Mouse (Mus musculus) hindbrain, embryonic 15.5 days (tissue): ENCODE measurements around the gene Rnf149. TPM values are rescaled to one million over a fixed set of nuclear protein-coding genes. Genes with fewer than 3 reads are reported as not detected.

Experiments used
- ATAC-seq: fragments of 200-750 bp; cut with Nextera tagmentation; 2 replicates; pipeline ENCODE4 v1.8.0; 2017; ENCODE audit warnings: low read depth, moderate number of reproducible peaks, moderate TSS enrichment; ENCODE audit not compliant: low FRiP score
- H3K27ac ChIP-seq: fragments of 300-500 bp; sonication (generic); replicated peaks from 2 replicates; pipeline ENCODE4 v1.5.1; 2015; ENCODE audit warnings: mild to moderate bottlenecking, inconsistent platforms
- H3K27me3 ChIP-seq: fragments of 300-500 bp; sonication (generic); 2 replicates; pipeline ENCODE4 v1.6.1; 2015; ENCODE audit warnings: control low read depth, inconsistent platforms
- H3K36me3 ChIP-seq: fragments of 300-500 bp; sonication (generic); 2 replicates; pipeline ENCODE4 v1.6.1; 2015; ENCODE audit warnings: control low read depth, inconsistent platforms
- H3K4me1 ChIP-seq: fragments of 300-500 bp; sonication (generic); replicated peaks from 2 replicates; pipeline ENCODE4 v1.6.1; 2015; ENCODE audit warnings: control low read depth, inconsistent platforms
- H3K4me2 ChIP-seq: fragments of 300-500 bp; sonication (generic); 2 replicates; pipeline ENCODE4 v1.6.1; 2015; ENCODE audit warnings: moderate library complexity, mild to moderate bottlenecking, inconsistent platforms
- H3K4me3 ChIP-seq: fragments of 300-500 bp; sonication (generic); 2 replicates; pipeline ENCODE4 v1.5.1; 2015; ENCODE audit warnings: mild to moderate bottlenecking, inconsistent platforms
- H3K9ac ChIP-seq: fragments of 300-500 bp; sonication (generic); 2 replicates; pipeline ENCODE4 v1.6.1; 2015; ENCODE audit warnings: inconsistent platforms
- H3K9me3 ChIP-seq: fragments of 300-500 bp; sonication (generic); 2 replicates; pipeline ENCODE4 v1.6.1; 2016; ENCODE audit warnings: control low read depth, inconsistent platforms
- WGBS: fragments of 180-500 bp; shearing (Covaris S2); methylation state at CpG from one replicate; pipeline ENCODE4 v1.1.7; 2015; 5-methylcytosine and 5-hydroxymethylcytosine counted together
- polyA plus RNA-seq: library from polyadenylated mRNA; unstranded; fragments of >200 nt; fragmentation: Nextera tagmentation; extraction: Ambion mirVana; gene quantifications from 2 replicates; pipeline ENCODE4 v1.2.1, GENCODE M21; 2015

Gene Rnf149
- polyA plus RNA-seq, 1 experiment from 2014 or later, result 23.4 TPM

DNA sequence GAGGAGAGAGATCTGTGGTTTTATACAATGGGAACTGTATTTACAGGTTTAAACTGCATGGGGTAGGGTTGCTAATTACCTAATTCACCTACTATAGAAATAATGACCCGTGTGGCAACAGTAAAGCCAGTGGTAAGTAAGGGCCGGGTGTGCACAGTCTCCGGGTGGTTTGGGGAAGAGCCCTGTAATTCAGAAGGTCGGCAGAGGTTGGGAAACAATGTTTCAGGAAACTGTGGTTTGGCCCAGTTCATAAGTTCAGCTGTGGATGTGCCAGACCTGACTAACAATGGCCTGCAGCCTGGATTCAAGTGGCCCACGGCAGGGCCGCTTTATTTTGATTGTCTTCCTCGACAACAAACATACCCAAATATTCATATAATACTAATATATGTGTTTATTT is 51.4 kb downstream of the Rnf149 start:
- Histone ChIP-seq H3K27me3 (no peaks in the 10 kb centered on the region), H3K9me3 (no peaks in the 10 kb centered on the region), H3K36me3 (no peaks in the 10 kb centered on the region), H3K27ac (no peak overlapping the region), H3K4me2 (no peak overlapping the region), H3K4me3 (no peak overlapping the region), H3K4me1 (no peaks in the 10 kb centered on the region), H3K9ac (no peak overlapping the region)
- ATAC-seq, result no peak
- 80% methylated on average over 7 of the region's 7 CpGs for WGBS

- Histone ChIP-seq H3K9me3 (no peaks in the 10 kb centered on the region), H3K4me3 (no peak overlapping the region), H3K9ac (no peak overlapping the region), H3K4me2 (no peak overlapping the region), H3K27me3 (no peaks in the 10 kb centered on the region), H3K4me1 (no peaks in the 10 kb centered on the region), H3K36me3 (no peaks in the 10 kb centered on the region), H3K27ac (no peak overlapping the region)
- WGBS, result 30% methylated on average over 5 of the region's 5 CpGs
- peak; percentile 48; the same call in 1 of the 2 replicates for ATAC-seq
Observed at GRCm38 (mm10) chr1:39522519-39522918, 54.7 kb downstream of the Rnf149 start.

- Histone ChIP-seq H3K4me2 (no peak overlapping the region), H3K9ac (no peak overlapping the region), H3K27me3 (no peaks in the 10 kb centered on the region), H3K4me3 (no peak overlapping the region), H3K27ac (no peak overlapping the region), H3K4me1 (no peaks in the 10 kb centered on the region), H3K9me3 (no peaks in the 10 kb centered on the region), H3K36me3 (no peaks in the 10 kb centered on the region)
- ATAC-seq, result no peak
- WGBS, result 90% methylated on average over 7 of the region's 7 CpGs
Observed at GRCm38 (mm10) chr1:39521326-39521725, 55.9 kb downstream of the Rnf149 start.

DNA sequence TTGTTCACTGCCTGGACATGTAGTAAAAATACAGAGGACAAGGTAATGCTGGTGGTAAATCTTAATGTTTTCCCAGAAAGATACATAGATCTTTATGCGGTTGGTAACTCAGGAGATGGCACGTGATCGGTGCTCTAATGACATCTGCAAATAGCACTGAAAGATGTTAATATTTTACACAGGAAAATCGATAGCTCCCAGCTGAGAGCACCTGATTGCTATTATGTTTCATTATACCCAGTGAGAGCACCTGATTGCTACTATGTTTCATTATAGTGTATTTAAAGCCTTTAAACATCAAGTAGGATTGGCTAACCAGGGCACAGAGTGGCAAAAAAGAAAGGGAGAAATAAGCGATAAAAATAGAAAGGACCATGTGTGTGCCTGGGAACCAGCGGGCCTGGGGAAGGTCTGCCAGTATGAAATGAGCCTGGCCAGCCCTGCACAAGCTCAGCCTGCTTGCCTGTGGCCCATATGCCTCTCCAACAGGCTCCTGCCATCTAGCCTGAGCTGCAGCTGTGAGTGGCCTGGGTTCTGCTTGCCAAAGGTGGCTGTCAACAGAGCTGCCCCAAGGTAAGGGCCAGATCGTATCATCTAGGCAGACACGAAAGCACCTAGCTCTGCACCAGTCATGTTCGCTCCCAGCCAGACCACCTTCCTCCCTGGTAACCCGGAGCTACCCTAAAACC is 61.8 kb downstream of the Rnf149 start:
- Histone ChIP-seq H3K9ac (no peak overlapping the region), H3K27ac (0 out of 2 replicates have a peak overlapping the region, but pooled peaks have one; percentile 8)
- 81% methylated on average over 10 of the region's 10 CpGs for WGBS

DNA sequence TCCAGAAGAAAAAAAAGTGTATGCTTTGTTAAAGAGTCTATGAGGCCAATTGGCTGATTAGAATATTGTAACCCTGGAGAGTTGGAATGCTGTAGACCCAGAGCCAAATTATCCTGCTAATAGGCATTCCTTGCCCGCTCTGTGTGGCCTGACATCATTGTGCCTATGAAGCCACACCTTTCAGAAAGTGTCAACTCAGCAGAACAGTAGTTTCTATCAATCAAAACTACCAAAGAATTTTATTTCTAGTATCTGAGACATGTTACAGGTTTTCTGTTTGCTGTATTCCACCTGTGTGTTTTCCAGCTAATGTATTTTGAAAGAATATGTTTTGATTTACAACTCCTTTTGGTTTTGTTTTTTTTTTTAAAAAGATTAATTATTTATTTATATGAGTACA is 65.0 kb downstream of the Rnf149 start:
- H3K27me3 ChIP-seq, result no peaks in the 10 kb centered on the region
- H3K9ac ChIP-seq, result no peak overlapping the region
- H3K4me1 ChIP-seq, result 0 out of 2 replicates have a peak, but pooled peaks cover 10% of the 10 kb centered on the region
- H3K4me2 ChIP-seq, result no peak overlapping the region
- H3K9me3 ChIP-seq, result no peaks in the 10 kb centered on the region
- H3K36me3 ChIP-seq, result no peaks in the 10 kb centered on the region
- ATAC-seq, result no peak
- H3K4me3 ChIP-seq, result no peak overlapping the region
- 62% methylated on average over 1 of the region's 1 CpGs for WGBS
- no peak overlapping the region for H3K27ac ChIP-seq

More for the DNA sequence above, 61.8 kb downstream of the Rnf149 start:
- Histone ChIP-seq H3K4me3 (no peak overlapping the region), H3K27me3 (no peaks in the 10 kb centered on the region), H3K9me3 (no peaks in the 10 kb centered on the region), H3K4me1 (0 out of 2 replicates have a peak, but pooled peaks cover 10% of the 10 kb centered on the region), H3K36me3 (no peaks in the 10 kb centered on the region), H3K4me2 (no peak overlapping the region)
- no peak for ATAC-seq

DNA sequence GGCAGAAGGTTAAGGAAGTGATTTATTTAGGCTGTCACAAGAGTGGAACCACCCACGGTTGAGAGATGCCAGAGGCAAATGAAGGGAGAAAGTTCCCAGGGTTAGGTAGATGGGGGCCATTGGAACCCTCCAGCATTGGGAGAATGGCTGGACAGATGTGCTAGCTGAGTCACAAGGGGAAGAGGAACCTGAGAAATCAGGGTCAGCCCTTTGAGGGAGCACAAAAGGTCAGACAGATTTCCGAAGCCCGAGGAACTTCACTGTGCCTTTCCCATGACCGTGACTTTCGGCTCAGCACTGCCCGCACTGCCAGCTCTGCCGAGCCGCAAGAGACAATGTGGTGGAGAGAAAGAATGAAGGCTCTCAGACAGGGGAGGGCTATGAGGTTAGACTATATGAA is 65.4 kb downstream of the Rnf149 start:
- 0 out of 2 replicates have a peak, but pooled peaks cover 10% of the 10 kb centered on the region for H3K4me1 ChIP-seq
- 66% methylated on average over 8 of the region's 8 CpGs for WGBS
- no peak overlapping the region for H3K4me2 ChIP-seq
- H3K27me3 ChIP-seq, result no peaks in the 10 kb centered on the region
- H3K36me3 ChIP-seq, result no peaks in the 10 kb centered on the region
- H3K4me3 ChIP-seq, result no peak overlapping the region
- H3K27ac ChIP-seq, result no peak overlapping the region
- no peak overlapping the region for H3K9ac ChIP-seq
- no peaks in the 10 kb centered on the region for H3K9me3 ChIP-seq
- no peak for ATAC-seq

DNA sequence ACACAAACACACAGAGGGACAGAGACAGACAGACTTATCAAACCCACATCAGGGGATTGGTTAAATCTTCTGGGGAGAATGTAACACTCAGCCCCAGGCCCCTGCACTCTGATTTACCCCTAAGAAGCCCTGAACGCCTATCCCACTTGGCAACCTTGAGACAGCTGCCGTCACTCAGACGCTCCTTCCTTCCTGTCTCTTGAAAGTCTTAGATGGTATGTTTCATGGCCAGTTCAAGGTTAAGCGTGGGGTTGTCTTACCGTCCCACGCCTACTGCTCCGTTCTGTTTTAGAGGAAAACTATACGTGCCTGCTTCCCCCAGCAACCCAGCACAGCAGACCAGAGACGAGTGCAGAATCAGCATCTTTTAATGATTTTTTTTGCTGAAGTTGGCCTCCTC is 71.6 kb downstream of the Rnf149 start:
- no peaks in the 10 kb centered on the region for H3K9me3 ChIP-seq
- no peak for ATAC-seq
- no peak overlapping the region for H3K4me2 ChIP-seq
- H3K9ac ChIP-seq, result no peak overlapping the region
- H3K27me3 ChIP-seq, result no peaks in the 10 kb centered on the region
- WGBS, result 79% methylated on average over 9 of the region's 9 CpGs
- H3K36me3 ChIP-seq, result no peaks in the 10 kb centered on the region
- H3K27ac ChIP-seq, result no peak overlapping the region
- H3K4me3 ChIP-seq, result no peak overlapping the region
- no peaks in the 10 kb centered on the region for H3K4me1 ChIP-seq

DNA sequence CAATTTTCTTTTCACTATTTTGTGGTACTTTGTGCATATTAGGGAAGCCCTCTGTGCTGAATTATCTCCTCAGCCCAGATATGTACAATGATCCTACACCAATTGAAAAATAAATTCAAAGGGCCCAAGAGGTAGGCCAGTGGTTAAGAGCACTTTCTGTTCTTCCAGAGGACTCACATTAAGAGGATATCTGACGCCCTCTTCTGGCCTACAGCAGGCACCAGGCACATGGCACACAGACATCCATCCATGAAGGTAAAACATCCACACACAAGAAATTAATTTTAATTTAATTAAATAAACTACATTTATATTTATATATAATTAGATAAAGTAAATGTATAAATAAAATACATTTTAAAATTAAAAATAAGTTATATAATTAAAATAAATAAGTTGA is 72.9 kb downstream of the Rnf149 start:
- H3K36me3 ChIP-seq, result no peaks in the 10 kb centered on the region
- ATAC-seq, result no peak
- H3K4me3 ChIP-seq, result no peak overlapping the region
- no peaks in the 10 kb centered on the region for H3K27me3 ChIP-seq
- H3K9me3 ChIP-seq, result no peaks in the 10 kb centered on the region
- no peak overlapping the region for H3K27ac ChIP-seq
- WGBS, result 16% methylated on average over 1 of the region's 1 CpGs
- no peak overlapping the region for H3K4me2 ChIP-seq
- no peak overlapping the region for H3K9ac ChIP-seq
- H3K4me1 ChIP-seq, result no peaks in the 10 kb centered on the region

DNA sequence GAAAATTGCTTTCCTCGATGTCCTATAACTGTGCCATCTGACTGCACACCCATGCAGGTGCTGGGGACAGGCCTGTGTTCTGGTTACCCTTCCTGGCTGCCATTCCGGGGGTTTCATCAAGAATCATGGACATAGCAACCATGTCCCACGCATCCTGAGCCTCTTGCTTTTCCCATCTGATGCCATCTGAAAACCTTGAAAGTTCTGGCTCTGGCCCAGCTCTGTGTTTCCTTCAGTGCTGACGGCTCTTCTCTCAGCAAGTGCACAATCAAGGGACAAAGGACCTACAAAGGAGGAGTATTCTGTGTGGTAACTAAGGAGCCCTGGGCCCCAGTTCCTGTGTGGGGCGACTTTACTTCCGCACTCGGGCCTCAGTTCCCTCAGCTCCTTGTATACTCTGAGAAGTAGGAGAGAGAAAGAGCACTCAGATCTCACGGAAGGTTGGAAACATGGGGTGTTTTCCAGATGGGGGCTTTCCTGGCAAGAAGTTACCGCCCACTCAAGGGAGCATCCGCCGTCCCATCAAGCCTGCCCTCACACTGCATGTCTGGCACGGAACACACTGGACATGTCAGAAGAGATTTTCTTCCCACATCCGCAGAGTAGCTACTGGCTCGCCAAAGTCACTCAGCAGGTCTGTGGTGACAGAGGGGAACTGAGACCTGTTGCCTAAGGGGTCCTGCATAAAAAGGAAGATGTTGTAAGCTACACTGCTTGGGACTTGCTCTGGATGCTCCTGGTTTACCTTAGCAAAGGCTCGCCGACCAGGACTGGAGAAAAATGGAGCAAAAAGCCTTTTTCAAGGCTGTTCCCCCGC is 74.2 kb downstream of the Rnf149 start:
- H3K4me3 ChIP-seq, result no peak overlapping the region
- H3K27ac ChIP-seq, result no peak overlapping the region
- WGBS, result 79% methylated on average over 17 of the region's 17 CpGs
- no peak overlapping the region for H3K9ac ChIP-seq
- no peaks in the 10 kb centered on the region for H3K36me3 ChIP-seq
- H3K4me1 ChIP-seq, result no peaks in the 10 kb centered on the region
- H3K27me3 ChIP-seq, result no peaks in the 10 kb centered on the region
- H3K9me3 ChIP-seq, result no peaks in the 10 kb centered on the region
- no peak for ATAC-seq
- H3K4me2 ChIP-seq, result no peak overlapping the region

Other genes with a start within 250 kb of the Rnf149 start
- 306 and 326 TPM in 2 replicates for gene Rpl31, start 209.6 kb downstream of the Rnf149 start, polyA plus RNA-seq
- 10.5 and 11.2 TPM in 2 replicates for gene Tbc1d8, start 98.7 kb downstream of the Rnf149 start, polyA plus RNA-seq
- gene Cnot11, start 42.4 kb downstream of the Rnf149 start, polyA plus RNA-seq, result 15.9 and 16.2 TPM in 2 replicates
- 8.1 and 9.9 TPM in 2 replicates for gene Creg2, start 74.1 kb upstream of the Rnf149 start, polyA plus RNA-seq
- gene Rfx8, start 143.6 kb upstream of the Rnf149 start, polyA plus RNA-seq, result 0.13 and 0.35 TPM in 2 replicates
- not detected in 2 replicates for gene Gm3646, start 227.9 kb upstream of the Rnf149 start, polyA plus RNA-seq